Mouse (Mus musculus): ENCODE results near the gene Mnx1.

DNA sequence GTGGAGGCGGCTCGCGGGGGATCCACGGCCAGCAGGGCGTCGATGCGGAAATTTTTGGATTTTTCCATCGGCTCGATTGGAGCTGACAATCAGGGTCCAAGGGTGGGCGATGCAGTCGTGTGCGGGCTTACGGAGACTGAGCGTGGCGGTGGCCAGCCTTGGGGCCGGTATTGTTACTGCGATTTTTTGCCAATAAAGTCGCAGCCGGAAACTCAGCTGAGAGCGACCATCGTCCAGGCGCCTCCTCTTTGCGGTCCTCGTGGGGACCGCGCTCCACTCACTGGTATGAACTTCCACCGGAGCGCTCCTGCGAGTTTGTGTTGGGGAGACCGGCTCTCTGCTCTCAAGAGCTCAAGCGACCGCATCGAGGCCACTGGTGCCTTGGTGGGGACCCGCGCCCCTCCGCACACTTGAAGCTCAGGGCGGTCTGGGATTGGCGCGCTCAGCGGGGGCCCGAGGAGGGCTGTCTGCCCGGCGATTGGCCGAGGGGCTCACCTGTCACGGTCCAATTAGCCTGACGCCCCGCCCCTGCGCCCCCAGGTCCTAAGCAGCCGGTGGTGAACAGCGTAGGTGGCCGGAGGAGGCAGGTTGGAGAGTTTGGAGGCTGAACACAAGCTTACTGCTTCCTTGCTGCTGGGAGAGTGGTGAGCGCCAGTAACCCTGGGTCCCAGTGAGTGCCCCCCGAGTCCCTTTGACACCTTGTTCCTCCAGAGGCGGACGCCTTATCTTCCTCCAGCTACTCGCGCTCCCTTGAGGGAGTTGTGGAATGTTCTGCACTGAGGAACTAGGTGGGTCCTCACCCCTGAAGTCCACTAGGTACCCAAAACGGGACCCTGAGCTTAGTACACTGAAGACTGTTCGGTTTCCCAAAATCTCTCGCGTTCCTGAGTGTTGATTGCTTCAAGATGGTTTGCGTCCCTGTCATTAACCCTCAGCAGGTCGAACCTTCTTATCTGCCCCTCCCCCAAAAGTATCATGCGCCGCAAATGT lies at the start of gene Mnx1:
- TF ChIP-seq CTCF (IDR thresholded peaks at IDR 0.05; ENCODE audit: extremely low read depth, insufficient read length, insufficient replicate concordance, low read depth, low read length) (no peak), POLR2A (IDR thresholded peaks at IDR 0.05; ENCODE audit: low read depth, low read length) (no peak)

Measured in small intestine, adult 2 months (tissue).